Mouse (Mus musculus): ENCODE measurements around the gene Arhgap15. TPM values are rescaled to one million over a fixed set of nuclear protein-coding genes. Genes with fewer than 3 reads are reported as not detected.

The Arhgap15 gene
- polyA plus RNA-seq, 1 experiment from 2014 or later = 0.41 TPM

DNA sequence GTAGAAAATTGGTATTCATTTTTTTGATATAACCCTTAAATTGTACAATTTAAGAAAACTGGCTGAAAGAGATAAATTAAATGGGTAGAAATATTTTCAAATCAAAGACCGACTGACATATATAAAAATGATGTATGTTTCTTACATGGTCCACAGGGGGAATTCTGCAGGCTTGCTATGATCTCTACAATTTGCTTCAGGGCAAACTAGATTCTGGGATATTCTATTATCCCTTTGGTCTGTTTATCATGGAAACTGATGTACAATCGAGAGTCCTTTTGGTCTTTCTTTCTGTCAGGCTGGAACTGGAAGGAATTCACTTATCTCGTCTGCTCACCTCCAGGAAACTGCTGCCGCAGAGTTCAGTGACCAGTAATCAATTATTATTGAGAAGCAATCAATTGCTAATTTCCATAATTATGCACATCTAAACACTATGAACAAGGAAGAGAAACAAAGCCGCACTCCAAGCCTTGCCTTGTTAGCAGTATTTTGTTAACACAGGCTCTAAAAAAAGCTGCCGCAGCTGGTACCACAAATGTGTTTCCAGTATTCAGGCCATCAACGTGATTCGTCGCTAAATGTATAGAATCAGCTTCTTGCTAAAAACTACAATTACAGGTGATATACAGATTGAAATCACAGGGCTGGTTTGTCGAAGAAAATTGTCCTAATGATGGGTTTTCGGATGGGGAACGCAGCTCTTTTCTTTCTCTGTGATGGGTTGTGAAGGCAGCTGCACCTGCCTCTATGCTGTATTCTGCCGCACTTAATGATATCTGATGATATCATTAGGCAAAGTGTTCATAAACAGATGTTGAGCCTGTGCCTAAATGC is 229.8 kb downstream of the Arhgap15 start:
- no peaks in the 10 kb centered on the region for H3K9me3 ChIP-seq (ENCODE audit: control insufficient read depth, low read length)
- no peak overlapping the region for H3K9ac ChIP-seq (ENCODE audit: low read length)
- H3K4me3 ChIP-seq (ENCODE audit: low read depth, low read length) = no peak overlapping the region
- DNase-seq (ENCODE audit: low spot score) = no peak
- no peaks in the 10 kb centered on the region for H3K27me3 ChIP-seq (ENCODE audit: control insufficient read depth, insufficient read depth, low read length)
- no peak overlapping the region for H3K27ac ChIP-seq (ENCODE audit: low read depth, low read length)
- no peaks in the 10 kb centered on the region for H3K36me3 ChIP-seq (ENCODE audit: control insufficient read depth, insufficient read depth, low read length)
- WGBS = 80% methylated on average over 13 of the region's 13 CpGs
- ATAC-seq (ENCODE audit: insufficient read depth, low FRiP score, low TSS enrichment) = peak; percentile 20; the same call in 1 of the 2 replicates
- H3K4me2 ChIP-seq (ENCODE audit: low read depth) = no peak overlapping the region
- no peaks in the 10 kb centered on the region for H3K4me1 ChIP-seq (ENCODE audit: control insufficient read depth, insufficient read depth, low read length)

DNA sequence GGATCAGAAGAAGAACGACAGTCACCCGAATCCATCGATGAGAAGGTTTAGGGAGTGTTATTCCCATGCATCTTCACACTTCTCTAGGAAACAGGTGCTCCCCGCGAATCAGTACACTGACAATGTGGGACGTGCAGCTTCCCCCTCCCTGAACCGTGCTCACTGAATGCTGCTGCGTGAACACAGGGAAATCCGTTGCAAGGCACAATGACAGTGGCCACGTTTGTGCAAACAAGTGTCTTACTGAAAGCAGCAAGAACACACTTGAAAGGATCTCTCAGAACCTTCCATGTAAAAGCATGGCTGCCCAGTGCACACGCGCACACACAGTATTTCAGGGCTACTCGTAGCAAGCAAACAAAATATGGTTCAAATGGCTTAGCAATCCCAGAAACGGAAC is 237.4 kb downstream of the Arhgap15 start:
- ATAC-seq (ENCODE audit: insufficient read depth, low FRiP score, low TSS enrichment) = no peak
- Histone ChIP-seq H3K36me3 (ENCODE audit: control insufficient read depth, insufficient read depth, low read length) (no peaks in the 10 kb centered on the region), H3K9ac (ENCODE audit: low read length) (no peak overlapping the region), H3K4me3 (ENCODE audit: low read depth, low read length) (no peak overlapping the region), H3K27ac (ENCODE audit: low read depth, low read length) (no peak overlapping the region), H3K9me3 (ENCODE audit: control insufficient read depth, low read length) (no peaks in the 10 kb centered on the region), H3K27me3 (ENCODE audit: control insufficient read depth, insufficient read depth, low read length) (no peaks in the 10 kb centered on the region), H3K4me2 (ENCODE audit: low read depth) (no peak overlapping the region), H3K4me1 (ENCODE audit: control insufficient read depth, insufficient read depth, low read length) (no peaks in the 10 kb centered on the region)
- no peak for DNase-seq (ENCODE audit: low spot score)
- 86% methylated on average over 14 of the region's 14 CpGs for WGBS

DNA sequence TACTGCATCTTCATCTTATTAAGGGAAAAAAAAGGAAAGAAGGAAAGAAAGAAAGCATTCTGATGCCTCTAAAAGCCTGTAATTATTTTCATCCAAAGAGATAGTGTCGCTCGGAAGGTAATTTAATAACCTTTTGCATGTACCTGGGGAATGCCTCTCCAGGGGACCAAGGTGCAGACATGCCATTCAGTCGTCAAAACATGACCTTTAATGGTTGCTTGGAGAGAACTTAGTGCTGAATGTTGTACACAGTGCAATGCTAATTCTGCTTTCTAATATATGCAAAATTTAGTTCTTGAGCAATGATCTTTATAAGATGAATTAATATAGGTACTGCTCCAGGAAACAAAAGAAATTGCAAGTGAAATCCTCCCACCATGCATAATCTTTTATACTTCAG is 239.3 kb downstream of the Arhgap15 start:
- WGBS = 78% methylated on average over 3 of the region's 3 CpGs
- DNase-seq (ENCODE audit: low spot score) = no peak
- Histone ChIP-seq H3K27me3 (ENCODE audit: control insufficient read depth, insufficient read depth, low read length) (no peaks in the 10 kb centered on the region), H3K4me2 (ENCODE audit: low read depth) (no peak overlapping the region), H3K4me3 (ENCODE audit: low read depth, low read length) (no peak overlapping the region), H3K9ac (ENCODE audit: low read length) (no peak overlapping the region), H3K9me3 (ENCODE audit: control insufficient read depth, low read length) (no peaks in the 10 kb centered on the region), H3K36me3 (ENCODE audit: control insufficient read depth, insufficient read depth, low read length) (no peaks in the 10 kb centered on the region), H3K4me1 (ENCODE audit: control insufficient read depth, insufficient read depth, low read length) (no peaks in the 10 kb centered on the region), H3K27ac (ENCODE audit: low read depth, low read length) (no peak overlapping the region)
- no peak for ATAC-seq (ENCODE audit: insufficient read depth, low FRiP score, low TSS enrichment)

DNA sequence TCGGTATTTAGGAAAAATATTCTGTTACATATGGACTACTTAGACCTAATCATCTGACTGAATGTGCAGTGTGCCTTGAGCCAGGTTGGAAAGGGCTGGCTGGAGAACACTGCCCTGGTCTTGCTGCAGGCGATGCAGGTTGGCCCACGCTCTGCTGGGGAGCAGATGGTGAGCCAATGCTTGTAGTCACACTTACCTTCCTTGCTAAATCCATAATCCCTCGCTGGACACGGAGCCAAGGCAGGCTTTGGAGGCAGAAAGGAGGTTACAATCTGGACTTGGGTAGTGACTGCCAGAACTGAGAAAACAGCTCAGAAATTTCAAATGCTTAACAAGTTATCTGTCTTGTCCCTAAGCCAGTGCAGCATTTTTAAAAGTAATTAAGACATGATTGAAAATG is 241.2 kb downstream of the Arhgap15 start:
- Histone ChIP-seq H3K27me3 (ENCODE audit: control insufficient read depth, insufficient read depth, low read length) (no peaks in the 10 kb centered on the region), H3K36me3 (ENCODE audit: control insufficient read depth, insufficient read depth, low read length) (no peaks in the 10 kb centered on the region), H3K4me3 (ENCODE audit: low read depth, low read length) (no peak overlapping the region), H3K9me3 (ENCODE audit: control insufficient read depth, low read length) (no peaks in the 10 kb centered on the region), H3K27ac (ENCODE audit: low read depth, low read length) (no peak overlapping the region), H3K4me2 (ENCODE audit: low read depth) (no peak overlapping the region), H3K4me1 (ENCODE audit: control insufficient read depth, insufficient read depth, low read length) (no peaks in the 10 kb centered on the region), H3K9ac (ENCODE audit: low read length) (no peak overlapping the region)
- ATAC-seq (ENCODE audit: insufficient read depth, low FRiP score, low TSS enrichment) = no peak
- 72% methylated on average over 5 of the region's 5 CpGs for WGBS
- no peak for DNase-seq (ENCODE audit: low spot score)

DNA sequence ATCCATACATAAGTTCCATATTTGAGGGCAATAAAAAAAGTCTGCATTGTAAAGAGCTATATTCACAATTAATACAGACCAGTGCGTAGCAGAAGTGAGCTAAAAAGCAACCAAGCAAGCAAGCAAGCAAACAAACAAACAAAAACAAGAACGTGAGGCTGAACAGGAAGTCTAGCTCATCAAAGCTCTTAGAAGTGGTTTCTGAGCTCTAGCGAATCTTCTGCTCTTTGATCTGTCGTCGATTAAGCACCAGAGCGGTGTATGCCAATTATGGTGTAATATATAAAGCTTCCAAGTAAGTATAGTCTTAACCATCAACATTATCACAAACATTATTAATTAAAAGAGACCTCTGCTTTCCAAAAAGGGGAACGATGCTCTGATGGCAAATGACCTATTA is 243.9 kb downstream of the Arhgap15 start:
- H3K27ac ChIP-seq (ENCODE audit: low read depth, low read length) = no peak overlapping the region
- no peaks in the 10 kb centered on the region for H3K9me3 ChIP-seq (ENCODE audit: control insufficient read depth, low read length)
- H3K4me1 ChIP-seq (ENCODE audit: control insufficient read depth, insufficient read depth, low read length) = no peaks in the 10 kb centered on the region
- no peak for ATAC-seq (ENCODE audit: insufficient read depth, low FRiP score, low TSS enrichment)
- H3K36me3 ChIP-seq (ENCODE audit: control insufficient read depth, insufficient read depth, low read length) = no peaks in the 10 kb centered on the region
- no peak for DNase-seq (ENCODE audit: low spot score)
- H3K27me3 ChIP-seq (ENCODE audit: control insufficient read depth, insufficient read depth, low read length) = no peaks in the 10 kb centered on the region
- WGBS = 88% methylated on average over 7 of the region's 7 CpGs
- H3K9ac ChIP-seq (ENCODE audit: low read length) = no peak overlapping the region
- H3K4me3 ChIP-seq (ENCODE audit: low read depth, low read length) = no peak overlapping the region
- H3K4me2 ChIP-seq (ENCODE audit: low read depth) = no peak overlapping the region

DNA sequence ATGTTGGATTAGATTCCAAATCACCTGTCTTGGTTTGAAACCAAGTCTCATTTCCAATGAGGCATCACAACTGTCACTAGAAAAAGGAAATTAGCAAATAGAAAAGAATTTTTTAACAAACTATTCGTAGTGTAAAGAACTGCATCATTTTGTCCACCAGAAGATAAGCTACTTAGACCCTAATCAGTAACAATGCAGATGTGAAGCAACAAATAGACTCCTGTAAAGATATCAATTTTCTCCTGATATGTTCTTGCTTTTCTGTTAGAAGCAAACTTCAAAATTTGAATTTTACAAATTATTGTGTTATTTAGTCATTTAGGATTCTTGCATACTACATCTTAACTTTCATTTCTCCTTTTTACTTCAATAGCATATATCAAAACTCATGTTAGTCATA is 253.8 kb downstream of the Arhgap15 start:
- ATAC-seq (ENCODE audit: insufficient read depth, low FRiP score, low TSS enrichment) (no peak), DNase-seq (ENCODE audit: low spot score) (no peak)
- Histone ChIP-seq H3K27ac (ENCODE audit: low read depth, low read length) (no peak overlapping the region), H3K4me2 (ENCODE audit: low read depth) (no peak overlapping the region), H3K9ac (ENCODE audit: low read length) (no peak overlapping the region), H3K27me3 (ENCODE audit: control insufficient read depth, insufficient read depth, low read length) (no peaks in the 10 kb centered on the region), H3K36me3 (ENCODE audit: control insufficient read depth, insufficient read depth, low read length) (no peaks in the 10 kb centered on the region), H3K9me3 (ENCODE audit: control insufficient read depth, low read length) (no peaks in the 10 kb centered on the region), H3K4me3 (ENCODE audit: low read depth, low read length) (no peak overlapping the region), H3K4me1 (ENCODE audit: control insufficient read depth, insufficient read depth, low read length) (no peaks in the 10 kb centered on the region)
- WGBS = 91% methylated on average over 1 of the region's 1 CpGs

DNA sequence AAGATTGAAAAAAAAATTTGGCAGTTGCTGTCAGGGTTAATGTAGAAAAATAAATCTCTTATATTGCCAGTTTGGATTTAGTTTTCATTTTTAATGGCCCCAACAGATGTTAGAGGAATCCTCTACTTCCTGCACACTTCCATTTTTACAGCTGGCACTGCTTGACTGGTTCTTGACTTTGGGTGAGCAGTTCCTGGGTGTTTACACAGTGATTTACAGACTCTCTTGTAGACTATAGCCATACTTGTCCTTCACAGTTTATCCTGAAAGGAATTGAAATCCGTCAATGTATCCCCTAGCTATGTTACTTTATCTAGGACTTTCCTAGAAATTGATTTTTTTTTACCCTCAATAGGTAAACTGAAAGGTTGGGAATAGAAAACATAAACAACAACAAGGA is 261.6 kb downstream of the Arhgap15 start:
- no peak overlapping the region for H3K4me2 ChIP-seq (ENCODE audit: low read depth)
- H3K9ac ChIP-seq (ENCODE audit: low read length) = no peak overlapping the region
- no peak overlapping the region for H3K4me3 ChIP-seq (ENCODE audit: low read depth, low read length)
- DNase-seq (ENCODE audit: low spot score) (no peak), ATAC-seq (ENCODE audit: insufficient read depth, low FRiP score, low TSS enrichment) (no peak)
- no peaks in the 10 kb centered on the region for H3K9me3 ChIP-seq (ENCODE audit: control insufficient read depth, low read length)
- no peaks in the 10 kb centered on the region for H3K27me3 ChIP-seq (ENCODE audit: control insufficient read depth, insufficient read depth, low read length)
- no peaks in the 10 kb centered on the region for H3K4me1 ChIP-seq (ENCODE audit: control insufficient read depth, insufficient read depth, low read length)
- H3K27ac ChIP-seq (ENCODE audit: low read depth, low read length) = no peak overlapping the region
- 57% methylated on average over 1 of the region's 1 CpGs for WGBS
- no peaks in the 10 kb centered on the region for H3K36me3 ChIP-seq (ENCODE audit: control insufficient read depth, insufficient read depth, low read length)

DNA sequence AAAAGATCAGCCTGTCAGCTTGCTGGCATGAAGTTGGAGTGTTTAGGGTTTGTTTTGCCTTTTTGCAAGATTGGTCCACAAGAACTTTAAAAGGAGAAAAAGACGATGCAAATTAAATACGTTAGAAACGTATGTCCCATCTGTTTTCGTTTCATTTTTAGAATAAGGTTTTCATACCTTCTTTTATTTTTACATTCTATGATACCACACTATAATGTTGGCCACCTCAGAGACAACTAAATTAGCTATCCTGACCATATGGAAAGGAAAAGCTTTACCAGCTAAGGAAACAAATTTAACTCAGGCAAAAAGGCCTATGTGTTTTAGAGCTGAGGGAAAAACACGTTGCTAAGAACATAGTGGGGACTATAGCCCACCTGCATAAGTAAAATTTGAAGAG is 264.8 kb downstream of the Arhgap15 start:
- ATAC-seq (ENCODE audit: insufficient read depth, low FRiP score, low TSS enrichment) (no peak), DNase-seq (ENCODE audit: low spot score) (no peak)
- Histone ChIP-seq H3K4me3 (ENCODE audit: low read depth, low read length) (no peak overlapping the region), H3K9ac (ENCODE audit: low read length) (no peak overlapping the region), H3K4me1 (ENCODE audit: control insufficient read depth, insufficient read depth, low read length) (no peaks in the 10 kb centered on the region), H3K4me2 (ENCODE audit: low read depth) (no peak overlapping the region), H3K27ac (ENCODE audit: low read depth, low read length) (no peak overlapping the region), H3K27me3 (ENCODE audit: control insufficient read depth, insufficient read depth, low read length) (no peaks in the 10 kb centered on the region), H3K36me3 (ENCODE audit: control insufficient read depth, insufficient read depth, low read length) (no peaks in the 10 kb centered on the region), H3K9me3 (ENCODE audit: control insufficient read depth, low read length) (no peaks in the 10 kb centered on the region)
- 88% methylated on average over 5 of the region's 5 CpGs for WGBS

DNA sequence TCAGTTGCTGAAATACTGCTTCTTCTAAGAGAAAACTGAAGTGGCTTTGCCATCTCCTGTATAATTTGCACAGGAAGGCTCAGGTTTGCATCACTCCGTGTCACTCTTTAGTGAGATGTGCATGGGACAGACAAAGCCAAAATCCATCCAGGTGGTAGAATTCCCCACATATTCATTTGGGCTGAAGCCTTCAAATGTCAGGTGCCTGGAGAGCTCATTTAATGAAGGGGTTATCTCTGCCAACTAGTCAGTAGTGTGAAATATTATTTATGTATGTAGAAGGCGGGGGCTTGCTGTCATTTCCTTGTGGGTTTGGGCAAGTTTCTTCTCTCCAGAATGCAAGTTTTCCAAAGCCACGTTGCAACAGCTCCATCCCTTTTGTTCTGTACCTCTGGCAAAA is 268.1 kb downstream of the Arhgap15 start:
- no peak overlapping the region for H3K9ac ChIP-seq (ENCODE audit: low read length)
- no peak overlapping the region for H3K4me2 ChIP-seq (ENCODE audit: low read depth)
- no peaks in the 10 kb centered on the region for H3K36me3 ChIP-seq (ENCODE audit: control insufficient read depth, insufficient read depth, low read length)
- no peaks in the 10 kb centered on the region for H3K4me1 ChIP-seq (ENCODE audit: control insufficient read depth, insufficient read depth, low read length)
- ATAC-seq (ENCODE audit: insufficient read depth, low FRiP score, low TSS enrichment) = no peak
- no peak for DNase-seq (ENCODE audit: low spot score)
- no peaks in the 10 kb centered on the region for H3K9me3 ChIP-seq (ENCODE audit: control insufficient read depth, low read length)
- no peak overlapping the region for H3K27ac ChIP-seq (ENCODE audit: low read depth, low read length)
- 74% methylated on average over 3 of the region's 3 CpGs for WGBS
- no peak overlapping the region for H3K4me3 ChIP-seq (ENCODE audit: low read depth, low read length)
- no peaks in the 10 kb centered on the region for H3K27me3 ChIP-seq (ENCODE audit: control insufficient read depth, insufficient read depth, low read length)

All from neural tube, embryonic 11.5 days (tissue).